Comparison of ENCODE assay signal across 9 mouse cellular contexts in genomic region chr19:41615606-41616224, GRCm38 (mm10). TPM values are rescaled to one million over a fixed set of nuclear protein-coding genes. Genes with fewer than 3 reads are reported as not detected.
A peak's percentile ranks its signal among the peaks of the same experiment; 100 is the strongest.
DNase-seq lines count a peak whose midpoint lies in the region; ATAC-seq and TF ChIP-seq lines count a peak whose summit lies in the region.
"Had no signal": no experiment of that assay in that cellular context is flagged by ENCODE, and none has a peak within 500 bp of the region (broad histone marks: within the 10 kb centered on the region; RNA-seq: fewer than 3 reads in every experiment).

No protein-coding gene starts in this region.

- no peaks in the 10 kb centered on the region for H3K27me3 ChIP-seq in hindbrain, postnatal 0 days (ENCODE audit: insufficient read depth, low read length)
- H3K27me3 ChIP-seq in cerebellum, adult 2 months (ENCODE audit: control insufficient read depth, insufficient read depth, low read length), result no peaks in the 10 kb centered on the region; the same call in 1 of the 2 replicates

- H3K4me1 ChIP-seq in hindbrain, postnatal 0 days (ENCODE audit: insufficient read depth, low read length), result peaks cover 3% of the 10 kb centered on the region; the same call in 1 of the 2 replicates
- peaks cover 12% of the 10 kb centered on the region for H3K4me1 ChIP-seq in cerebellum, adult 2 months (ENCODE audit: control insufficient read depth, insufficient read depth, low read length)

- H3K4me3 ChIP-seq in layer of hippocampus, adult 2 months, result no peak overlapping the region
- no peak overlapping the region for H3K4me3 ChIP-seq in hindbrain, postnatal 0 days (ENCODE audit: low read length)
- H3K4me3 ChIP-seq in cerebellum, adult 2 months (replicated peaks; ENCODE audit: insufficient read depth, low read depth, low read length), result no peak overlapping the region
- H3K4me3 ChIP-seq: left cerebral cortex, adult 2 months had no signal

- peak; percentile 39; the same call in 1 of the 2 replicates for ATAC-seq in hindbrain, postnatal 0 days
- peak; percentile 79 for ATAC-seq in neutrophil, adult 5-6 weeks (ENCODE audit: extremely low read depth, insufficient number of reproducible peaks, low FRiP score, poor library complexity, severe bottlenecking)

- TF ChIP-seq POLR2A in cerebellum, adult 2 months (IDR thresholded peaks at IDR 0.05; ENCODE audit: borderline replicate concordance, insufficient read depth, low read length), result no peak

- H3K36me3 ChIP-seq in hindbrain, postnatal 0 days (ENCODE audit: insufficient read depth, low read length), result no peaks in the 10 kb centered on the region

- H3K4me2 ChIP-seq in hindbrain, postnatal 0 days (ENCODE audit: low read depth, low read length), result no peak overlapping the region

- no peak for DNase-seq in layer of hippocampus, adult 2 months (ENCODE audit: low spot score in 2 of 2)
- no peak for DNase-seq in layer of hippocampus, adult 11-12 months (ENCODE audit: low spot score)
- peak; percentile 75 for DNase-seq in embryo, embryonic 11 days
- DNase-seq in hindbrain, postnatal 0 days (ENCODE audit: low spot score), result peak; percentile 19
- no peak for DNase-seq in cerebellum, adult 11 months
- no peak for DNase-seq in cerebellum, adult 2 months
- DNase-seq in cerebellum, postnatal 36 days, result no peak

- H3K27ac ChIP-seq in layer of hippocampus, adult 2 months, result 0 out of 2 replicates have a peak overlapping the region, but pooled peaks have one; percentile 39
- no peak overlapping the region for H3K27ac ChIP-seq in hindbrain, postnatal 0 days
- H3K27ac ChIP-seq in cerebellum, adult 2 months (ENCODE audit: insufficient read depth, low read length), result no peak overlapping the region
- H3K27ac ChIP-seq: left cerebral cortex, adult 2 months had no signal

- TF ChIP-seq CTCF in layer of hippocampus, adult 2 months (conservative IDR thresholded peaks at IDR 0.05), result no peak
- TF ChIP-seq CTCF in hindbrain, postnatal 0 days (IDR thresholded peaks at IDR 0.05; ENCODE audit: low read depth), result no peak
- no peak for TF ChIP-seq CTCF in cerebellum, adult 2 months (IDR thresholded peaks at IDR 0.05; ENCODE audit: borderline replicate concordance, insufficient read depth, low read depth, low read length)

- no peaks in the 10 kb centered on the region for H3K9me3 ChIP-seq in hindbrain, postnatal 0 days (ENCODE audit: low read length)

- WGBS in hindbrain, postnatal 0 days, result 45% methylated on average over 11 of the region's 11 CpGs
- WGBS in cerebellum, adult 2 months, result 58% methylated on average over 11 of the region's 11 CpGs

- no peak overlapping the region for H3K9ac ChIP-seq in hindbrain, postnatal 0 days (replicated peaks; ENCODE audit: low read length)

RNA-seq across cellular contexts. Expression of gene Gm340, which starts 33.5 kb away (rescaled TPM):
- 10 to 100 TPM; 12.5 to 14.0 TPM for total RNA-seq in layer of hippocampus, adult 2 months (2021)
- 5.7 and 6.4 TPM in 2 replicates for total RNA-seq in hindbrain, postnatal 0 days (2014; rRNA removed)
- 1.7 TPM in 2 replicates for polyA plus RNA-seq in hindbrain, postnatal 0 days (2015; fragmentation: Nextera tagmentation; extraction: Ambion mirVana)
- 28.7 and 31.2 TPM in 2 replicates for total RNA-seq in neutrophil, adult 5-6 weeks (2017)
- 1.9 and 2.2 TPM in 2 replicates for polyA plus RNA-seq in cerebellum, adult 2 months (2012; rRNA removed)

Comparison
In these comparisons a context has a peak if more than half of its experiments do, and no peak if none do; other contexts are left out.
1. DNase-seq: peak in embryo, embryonic 11 days (single experiment) and hindbrain, postnatal 0 days (single experiment); none in layer of hippocampus, adult 2 months (0 of 2), layer of hippocampus, adult 11-12 months (single experiment), cerebellum, adult 11 months (single experiment), cerebellum, adult 2 months (0 of 2) and cerebellum, postnatal 36 days (0 of 2).